Mouse (Mus musculus) cerebral cortex, adult 2 months (tissue): ENCODE data around the gene Noc3l.

Experiments
- WGBS: fragments of 180-500 bp; shearing (Covaris S2); methylation state at CpG from one replicate; pipeline ENCODE4 v1.1.7; 2018; 5-methylcytosine and 5-hydroxymethylcytosine counted together

The Noc3l gene

GRCm38 (mm10) chr19:38818766-38819426 is at the start of gene Noc3l:
Noc3l (minus strand) TSS chr19:38819237.
- under 1% methylated on average over 38 of the region's 38 CpGs for WGBS

- WGBS: 81% methylated on average over 6 of the region's 6 CpGs
These were observed 43.5 kb upstream of the Noc3l start for GRCm38 (mm10) chr19:38862523-38862922.

- WGBS: 99% methylated on average over 3 of the region's 3 CpGs
These were observed 39.2 kb upstream of the Noc3l start for GRCm38 (mm10) chr19:38858224-38858623.

- WGBS: 66% methylated on average over 2 of the region's 2 CpGs
These were observed 27.3 kb upstream of the Noc3l start for GRCm38 (mm10) chr19:38846373-38846772.

- 22% methylated on average over 5 of the region's 5 CpGs for WGBS
These were observed 25.8 kb upstream of the Noc3l start for GRCm38 (mm10) chr19:38844817-38845216.

DNA sequence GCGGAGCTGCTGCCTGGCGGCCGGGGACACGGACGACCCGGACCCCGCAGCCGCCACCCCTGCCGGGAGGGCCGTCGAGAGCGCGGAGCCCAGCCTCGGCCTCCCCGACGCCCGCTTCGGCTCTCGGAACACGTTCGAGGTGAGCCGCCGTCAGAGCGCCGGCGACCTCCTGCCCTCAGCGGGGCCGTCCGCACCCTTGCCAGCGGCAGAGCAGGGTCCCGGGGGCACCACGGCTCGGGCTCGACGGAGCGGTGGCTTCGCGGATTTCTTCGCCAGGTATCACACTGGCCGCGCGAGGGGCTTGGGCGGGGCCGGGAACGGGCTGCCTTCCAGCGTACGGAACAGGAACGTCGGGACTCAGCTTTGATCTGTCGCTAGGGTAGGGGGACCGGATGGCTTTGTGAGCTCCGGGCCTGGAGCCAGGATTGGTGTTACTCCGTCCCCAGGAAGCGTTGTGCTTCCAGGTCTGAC is 18.2 kb upstream of the Noc3l start:
- WGBS: under 1% methylated on average over 53 of the region's 54 CpGs

- WGBS: under 1% methylated on average over 90 of the region's 101 CpGs
These were observed 17.6 kb upstream of the Noc3l start, which contains the start of gene Tbc1d12 for GRCm38 (mm10) chr19:38836438-38837170. Tbc1d12 (plus strand) TSS chr19:38836579.

- WGBS: 19% methylated on average over 10 of the region's 10 CpGs
These were observed 17.0 kb upstream of the Noc3l start for GRCm38 (mm10) chr19:38836084-38836437.

DNA sequence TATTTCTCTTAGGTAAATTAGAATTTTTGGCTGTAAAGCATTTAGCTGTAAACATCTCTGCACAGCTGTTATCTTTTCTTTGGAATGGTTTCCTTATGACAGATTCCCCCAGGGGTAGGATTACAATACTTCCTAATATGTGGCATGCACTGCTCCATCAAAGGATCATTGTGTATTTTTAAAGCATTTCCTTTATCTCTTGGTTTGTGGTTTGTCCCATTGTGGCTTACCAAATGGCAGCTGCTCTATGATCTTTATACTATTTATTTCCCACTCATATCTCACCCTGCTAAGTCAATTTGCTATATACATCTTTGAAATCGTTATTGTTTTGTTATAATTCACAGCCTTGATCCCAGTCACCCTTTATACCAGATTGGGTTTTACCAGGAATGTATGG is 14.2 kb upstream of the Noc3l start:
- 70% methylated on average over 1 of the region's 1 CpGs for whole genome bisulfite sequencing

GRCm38 (mm10) chr19:38820186-38820804 is 1.3 kb upstream of the Noc3l start:
- WGBS: 88% methylated on average over 4 of the region's 4 CpGs

DNA sequence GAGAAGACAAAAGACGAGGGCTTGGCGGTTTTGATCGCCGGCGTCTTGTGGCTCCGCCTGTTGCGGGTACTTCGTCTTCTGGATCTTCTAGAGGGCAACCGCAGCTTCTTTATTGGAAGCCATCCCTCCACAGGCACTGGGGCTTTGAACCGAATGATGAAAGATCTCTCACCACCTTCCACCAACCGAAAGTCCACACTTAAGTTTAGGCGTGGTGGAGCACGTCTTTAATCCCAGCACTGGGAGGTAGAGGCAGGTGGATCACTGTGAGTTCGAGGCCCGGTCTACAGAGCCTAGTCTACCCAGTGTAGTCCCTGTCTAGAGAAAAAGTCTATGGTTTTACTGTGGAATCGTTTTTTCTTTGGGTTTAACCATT is 378 bp upstream of the Noc3l start:
- 10% methylated on average over 16 of the region's 16 CpGs for WGBS

GRCm38 (mm10) chr19:38818191-38818590 is 846 bp downstream of the Noc3l start:
- WGBS: 28% methylated on average over 8 of the region's 8 CpGs

DNA sequence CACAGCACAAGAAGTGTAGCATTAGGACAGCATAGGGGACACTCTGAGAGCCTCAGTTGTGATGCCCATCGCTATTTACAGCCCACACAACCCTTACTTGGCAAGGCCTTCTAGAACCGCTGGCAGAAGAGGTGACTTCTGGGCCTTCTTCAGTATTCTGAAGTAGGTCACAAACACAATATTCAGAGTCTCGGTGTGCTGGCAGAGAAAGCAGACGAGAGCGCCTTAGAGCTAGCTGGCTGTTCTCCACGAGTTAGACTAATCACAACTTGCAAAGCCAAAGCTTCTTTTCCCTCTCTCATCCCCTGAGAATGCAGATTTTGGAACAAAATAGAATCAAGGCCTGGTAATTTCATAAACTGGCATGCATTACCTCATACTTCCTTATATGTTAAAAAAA is 20.2 kb downstream of the Noc3l start:
- WGBS: 39% methylated on average over 6 of the region's 6 CpGs

DNA sequence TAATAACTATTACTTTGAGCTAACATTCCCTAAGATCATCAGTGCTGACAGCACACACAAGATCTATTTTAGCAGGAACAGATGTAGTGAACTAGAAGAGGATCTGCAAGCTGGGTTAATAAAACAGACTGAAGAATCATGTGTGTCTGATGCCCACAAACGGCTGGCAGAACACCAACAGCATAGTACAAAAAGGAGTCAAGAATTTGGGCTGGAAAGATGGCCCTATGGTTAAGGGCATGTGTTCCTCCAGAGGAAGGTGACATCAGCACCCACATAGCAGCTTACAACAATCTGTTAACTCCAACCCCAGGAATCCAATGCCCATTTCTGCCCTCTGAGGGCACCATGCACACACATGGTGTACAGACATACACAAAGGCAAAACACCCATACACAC is 20.7 kb downstream of the Noc3l start:
- WGBS: 63% methylated on average over 1 of the region's 1 CpGs

DNA sequence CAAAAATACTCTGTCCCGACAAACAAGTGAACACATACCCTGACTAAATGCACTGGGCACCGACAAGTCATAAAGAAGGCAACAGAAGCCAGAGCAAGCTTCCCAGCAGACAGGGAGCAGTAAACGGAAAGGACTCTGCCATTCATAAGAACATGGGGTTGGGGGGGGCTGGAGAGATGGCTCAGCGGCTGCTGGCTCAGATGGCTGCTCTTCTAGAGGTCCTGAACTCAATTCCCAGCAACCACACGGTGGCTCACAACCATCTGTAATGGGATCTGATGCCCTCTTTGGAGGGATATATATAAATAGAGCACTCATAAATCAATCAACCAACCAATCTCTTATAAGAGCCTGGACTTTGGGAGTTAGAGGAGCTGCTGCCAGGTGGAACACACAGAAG is 22.5 kb downstream of the Noc3l start:
- 86% methylated on average over 5 of the region's 5 CpGs for WGBS

- WGBS: 45% methylated on average over 7 of the region's 7 CpGs
These were observed 25.4 kb downstream of the Noc3l start for GRCm38 (mm10) chr19:38793563-38794045.

DNA sequence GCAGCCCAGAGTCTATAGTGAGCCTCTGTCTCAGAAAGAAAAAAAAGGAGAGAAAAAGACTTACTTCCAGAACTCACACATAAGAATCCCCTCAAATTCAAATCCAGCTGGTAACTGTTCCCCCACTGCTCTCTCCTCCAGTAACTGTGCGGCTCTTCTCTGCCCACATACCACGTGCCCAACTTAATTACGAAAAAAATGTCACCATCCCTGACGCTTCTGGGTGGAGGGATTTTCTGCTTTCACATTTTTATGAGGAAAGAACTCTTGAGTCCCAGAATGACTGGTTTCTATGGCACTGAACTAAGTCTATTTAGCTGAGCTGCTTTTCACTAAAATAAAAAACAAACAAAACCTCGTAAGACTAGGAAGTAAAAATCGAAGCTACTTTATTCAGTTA is 31.3 kb downstream of the Noc3l start:
- WGBS: 59% methylated on average over 6 of the region's 6 CpGs

DNA sequence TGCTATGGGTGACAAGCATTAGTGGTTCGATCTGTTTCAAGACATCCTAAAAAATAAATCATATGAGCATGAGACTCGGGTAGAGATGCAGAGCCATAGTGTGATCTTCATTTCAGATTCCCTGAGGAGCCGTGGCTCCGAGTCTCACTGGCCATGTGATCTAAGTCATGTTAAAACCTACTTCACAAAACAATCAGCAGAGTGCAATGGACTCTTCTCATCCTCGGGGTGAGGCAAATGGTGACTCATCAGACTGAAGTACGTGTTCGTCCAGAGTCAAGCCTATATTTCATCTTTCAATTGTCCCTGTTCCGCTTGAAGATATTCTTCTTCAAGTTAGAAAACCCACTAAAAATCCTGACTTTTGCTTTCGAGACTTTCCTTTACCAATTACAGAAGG is 35.5 kb downstream of the Noc3l start:
- WGBS: 59% methylated on average over 9 of the region's 9 CpGs

GRCm38 (mm10) chr19:38778805-38779204 is 40.2 kb downstream of the Noc3l start:
- 20% methylated on average over 2 of the region's 2 CpGs for WGBS

DNA sequence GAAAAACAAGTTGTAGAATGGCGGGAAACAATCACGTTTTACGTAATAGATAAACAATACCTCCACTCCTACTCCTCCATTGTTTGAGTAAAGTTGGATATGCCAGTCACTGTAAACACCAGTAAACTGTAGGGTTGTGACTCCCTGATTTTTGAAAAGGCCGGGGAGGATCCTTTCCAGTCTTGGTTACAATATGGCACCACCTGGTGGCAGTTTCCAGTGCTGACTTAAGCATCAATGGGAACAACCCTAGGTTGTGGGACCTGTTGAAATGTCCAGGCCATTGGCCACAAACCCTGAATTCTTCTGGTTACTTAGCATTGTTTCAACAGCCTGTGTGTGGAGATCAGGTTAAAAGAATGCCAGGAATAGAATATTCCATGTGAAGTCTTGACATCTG is 43.5 kb downstream of the Noc3l start:
- 59% methylated on average over 4 of the region's 4 CpGs for WGBS

- WGBS: 89% methylated on average over 2 of the region's 2 CpGs
These were observed 52.7 kb downstream of the Noc3l start for GRCm38 (mm10) chr19:38766306-38766705.

- WGBS: 51% methylated on average over 3 of the region's 3 CpGs
These were observed 58.6 kb downstream of the Noc3l start for GRCm38 (mm10) chr19:38760441-38760840.
